Mouse (Mus musculus) myocyte (in vitro differentiated cells): ENCODE measurements around the gene Eddm3b. TPM values are rescaled to one million over a fixed set of nuclear protein-coding genes. Genes with fewer than 3 reads are reported as not detected.

ENCODE experiments used
- H3K27me3 ChIP-seq: one replicate; pipeline ENCODE4 v1.6.1; 2011; ENCODE audit not compliant: control insufficient read depth, insufficient read depth, insufficient read length
- H3K36me3 ChIP-seq: one replicate; pipeline ENCODE4 v1.6.1; 2011; ENCODE audit not compliant: control insufficient read depth, insufficient read depth
- H3K4me2 ChIP-seq: one replicate; pipeline ENCODE4 v1.6.1; 2011; ENCODE audit warnings: low read depth, control low read depth
- H3K4me3 ChIP-seq: one replicate; pipeline ENCODE4 v1.5.1; 2011; ENCODE audit warnings: mild to moderate bottlenecking, control low read depth, moderate library complexity
- H3K79me2 ChIP-seq: one replicate; pipeline ENCODE4 v1.6.1; 2011; ENCODE audit not compliant: control insufficient read depth, insufficient read depth
- H3ac ChIP-seq: one replicate; pipeline ENCODE4 v1.6.1; 2011; ENCODE audit not compliant: control insufficient read depth, insufficient read length
- CEBPB ChIP-seq: IDR thresholded peaks from 2 replicates; pipeline ENCODE4 v1.6.1; 2011; ENCODE audit warnings: mild to moderate bottlenecking, moderate library complexity; ENCODE audit not compliant: poor library complexity, insufficient read depth, severe bottlenecking
- E2F4 ChIP-seq: IDR thresholded peaks from one replicate; pipeline ENCODE4 v1.6.1; 2011; ENCODE audit warnings: mild to moderate bottlenecking, control low read depth, moderate library complexity; ENCODE audit not compliant: insufficient read depth
- MAX ChIP-seq: IDR thresholded peaks from one replicate; pipeline ENCODE4 v1.6.1; 2011; ENCODE audit warnings: low read depth, mild to moderate bottlenecking, control low read depth
- MYOD1 ChIP-seq, 3 experiments: IDR thresholded peaks; one replicate each; pipeline ENCODE4 v1.6.1; 2011; ENCODE audit warnings: control low read depth in 2 of 3, low read depth in 2 of 3, mild to moderate bottlenecking in 2 of 3, moderate library complexity in 1 of 3; ENCODE audit not compliant: insufficient read length in 2 of 3, control insufficient read depth in 1 of 3
- MYOG ChIP-seq, 3 experiments: IDR thresholded peaks; one replicate each; pipeline ENCODE4 v1.6.1; 2011; ENCODE audit warnings: control low read depth in 2 of 3, low read depth in 2 of 3, mild to moderate bottlenecking in 2 of 3; ENCODE audit not compliant: insufficient read length in 2 of 3, control insufficient read depth in 1 of 3, insufficient read depth in 1 of 3
- POLR2A ChIP-seq: IDR thresholded peaks from one replicate; pipeline ENCODE4 v1.6.1; 2011; ENCODE audit warnings: low read depth, mild to moderate bottlenecking, control low read depth, moderate library complexity; ENCODE audit not compliant: insufficient read length
- POLR2AphosphoS2 ChIP-seq: IDR thresholded peaks from one replicate; pipeline ENCODE4 v1.6.1; 2011; ENCODE audit warnings: low read depth, control low read depth; ENCODE audit not compliant: insufficient read length
- REST ChIP-seq: IDR thresholded peaks from one replicate; pipeline ENCODE4 v1.6.1; 2011; ENCODE audit warnings: mild to moderate bottlenecking, control low read depth, moderate library complexity; ENCODE audit not compliant: insufficient read depth, insufficient read length
- SRF ChIP-seq: IDR thresholded peaks from one replicate; pipeline ENCODE4 v1.6.1; 2011; ENCODE audit warnings: low read depth; ENCODE audit not compliant: control insufficient read depth, insufficient read length
- TCF12 ChIP-seq: IDR thresholded peaks from one replicate; pipeline ENCODE4 v1.6.1; 2011; ENCODE audit warnings: mild to moderate bottlenecking, control low read depth; ENCODE audit not compliant: poor library complexity, insufficient read depth, severe bottlenecking
- TCF3 ChIP-seq: IDR thresholded peaks from one replicate; pipeline ENCODE4 v1.6.1; 2011; ENCODE audit warnings: low read depth, control low read depth; ENCODE audit not compliant: insufficient read length
- USF1 ChIP-seq: IDR thresholded peaks from one replicate; pipeline ENCODE4 v1.6.1; 2011; ENCODE audit warnings: low read depth, mild to moderate bottlenecking, control low read depth, moderate library complexity
- polyA plus RNA-seq: library from polyadenylated mRNA; unstranded; fragments of >200 nt; fragmentation: generic; extraction: Trizol; gene quantifications from one replicate; pipeline ENCODE4 v1.2.1, GENCODE M21; 2012; ENCODE audit warnings: missing spikeins

Gene Eddm3b
- 0.05 TPM for polyA plus RNA-seq

DNA sequence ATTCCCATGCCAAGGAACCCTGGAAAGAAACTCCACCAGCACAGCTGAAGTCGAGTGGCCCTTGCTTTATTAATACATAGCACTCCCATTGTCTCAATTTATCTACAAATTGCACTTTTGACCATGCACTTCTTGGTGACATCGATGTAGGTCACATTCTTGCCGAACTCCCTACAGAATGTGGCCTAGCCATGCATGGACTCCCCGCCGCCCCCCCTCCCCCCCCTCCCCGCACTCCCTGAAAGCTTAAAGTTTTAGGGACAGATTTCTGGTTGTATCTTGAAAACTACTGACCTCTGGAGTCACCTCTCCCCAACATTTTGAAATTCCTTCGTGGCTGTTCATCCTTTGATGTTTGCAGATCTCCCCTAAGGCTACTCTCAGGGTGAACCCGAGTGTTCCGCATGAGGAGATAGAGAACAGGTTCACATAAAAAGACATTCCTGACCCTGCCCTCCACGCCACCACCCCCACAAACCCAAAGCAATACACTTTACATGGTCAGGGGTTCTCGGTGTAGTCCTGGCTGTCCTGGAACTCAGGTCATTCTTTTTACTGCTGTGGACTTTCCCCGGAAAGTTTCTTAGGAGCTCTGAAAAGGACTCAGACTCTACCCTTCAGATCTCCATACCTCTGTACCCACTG, at the start of gene Eddm3b:
TSS of gene Eddm3b (plus strand) at position 511 of the 645 bp plus-strand sequence.
- no peak within 1 kb of the TSS for H3K4me2 ChIP-seq
- no peaks in the 10 kb centered on the region for H3K27me3 ChIP-seq
- no peak within 1 kb of the TSS for H3K4me3 ChIP-seq
- TF ChIP-seq E2F4 = no peak
- TF ChIP-seq POLR2A = no peak
- TF ChIP-seq TCF12 = no peak
- TF ChIP-seq REST = no peak
- no peak for TF ChIP-seq MYOD1 (IDR thresholded peaks at IDR 0.05; ENCODE audit: control insufficient read depth in 1 of 3, insufficient read length in 2 of 3, low read depth in 2 of 3)
- no peak for TF ChIP-seq MYOG (IDR thresholded peaks at IDR 0.05; ENCODE audit: control insufficient read depth in 1 of 3, insufficient read depth in 1 of 3, insufficient read length in 2 of 3, low read depth in 2 of 3)
- no peak for TF ChIP-seq CEBPB
- H3K36me3 ChIP-seq = no peaks in the 10 kb centered on the region
- H3ac ChIP-seq = no peak within 1 kb of the TSS
- no peaks in the 10 kb centered on the region for H3K79me2 ChIP-seq

DNA sequence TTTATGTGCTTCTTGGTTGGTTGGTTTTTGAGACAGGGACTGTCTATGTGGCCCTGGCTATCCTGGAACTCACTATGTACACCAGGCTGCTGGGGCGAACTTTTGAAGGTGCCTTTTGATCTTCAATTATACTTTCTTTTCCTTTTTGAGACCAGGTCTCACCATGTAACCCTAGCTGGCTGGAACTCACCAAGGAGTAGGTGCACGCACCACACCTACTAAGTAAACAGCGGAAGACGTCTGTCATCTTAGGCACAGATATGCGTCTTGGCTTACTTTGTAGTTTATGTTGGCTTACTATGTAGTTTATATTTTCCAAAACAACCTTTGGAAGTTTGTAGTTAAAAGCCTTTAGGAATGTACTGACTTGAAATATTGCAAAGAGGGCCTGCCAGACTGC, 45.3 kb upstream of the Eddm3b start:
- Histone ChIP-seq H3K79me2 (no peaks in the 10 kb centered on the region), H3K4me3 (no peak overlapping the region), H3K36me3 (no peaks in the 10 kb centered on the region), H3ac (no peak overlapping the region), H3K27me3 (no peaks in the 10 kb centered on the region), H3K4me2 (no peak overlapping the region)
- no peak for TF ChIP-seq POLR2A
- no peak for TF ChIP-seq REST
- TF ChIP-seq MYOD1 (IDR thresholded peaks at IDR 0.05; ENCODE audit: control insufficient read depth in 1 of 3, insufficient read length in 2 of 3, low read depth in 2 of 3) = no peak
- TF ChIP-seq USF1 = no peak
- TF ChIP-seq TCF3 = no peak
- TF ChIP-seq POLR2AphosphoS2 = no peak
- TF ChIP-seq MAX = no peak
- TF ChIP-seq SRF = no peak
- no peak for TF ChIP-seq E2F4
- no peak for TF ChIP-seq CEBPB
- TF ChIP-seq MYOG (IDR thresholded peaks at IDR 0.05; ENCODE audit: control insufficient read depth in 1 of 3, insufficient read depth in 1 of 3, insufficient read length in 2 of 3, low read depth in 2 of 3) = no peak
- no peak for TF ChIP-seq TCF12

DNA sequence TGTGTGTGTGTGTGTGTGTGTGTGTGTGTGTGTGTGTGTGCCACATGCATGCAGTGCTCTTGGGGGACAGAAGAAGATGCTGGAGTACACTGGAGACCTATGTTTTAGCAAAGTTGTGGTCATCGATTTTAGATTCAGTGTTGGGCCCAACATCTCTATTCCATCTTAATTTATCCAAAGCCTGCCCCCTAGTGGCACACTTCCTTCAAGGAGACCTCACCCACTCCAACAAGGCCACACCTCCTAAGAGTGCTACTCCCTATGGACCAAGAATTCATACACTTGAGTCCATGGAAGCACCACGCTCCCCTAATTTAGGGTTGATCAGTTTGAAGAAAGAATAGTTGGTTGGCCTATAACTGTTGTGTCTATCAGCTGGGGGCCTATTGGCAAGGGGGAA, 44.6 kb upstream of the Eddm3b start:
- no peak for TF ChIP-seq TCF12
- no peak for TF ChIP-seq POLR2A
- no peak for TF ChIP-seq TCF3
- no peak for TF ChIP-seq E2F4
- TF ChIP-seq REST = no peak
- TF ChIP-seq CEBPB = no peak
- no peak for TF ChIP-seq MYOG (IDR thresholded peaks at IDR 0.05; ENCODE audit: control insufficient read depth in 1 of 3, insufficient read depth in 1 of 3, insufficient read length in 2 of 3, low read depth in 2 of 3)
- TF ChIP-seq MYOD1 (IDR thresholded peaks at IDR 0.05; ENCODE audit: control insufficient read depth in 1 of 3, insufficient read length in 2 of 3, low read depth in 2 of 3) = no peak
- TF ChIP-seq SRF = no peak
- no peak for TF ChIP-seq MAX
- no peak for TF ChIP-seq POLR2AphosphoS2
- TF ChIP-seq USF1 = no peak
- H3K79me2 ChIP-seq = no peaks in the 10 kb centered on the region
- no peaks in the 10 kb centered on the region for H3K36me3 ChIP-seq
- H3K4me2 ChIP-seq = no peak overlapping the region
- H3K27me3 ChIP-seq = no peaks in the 10 kb centered on the region
- H3ac ChIP-seq = no peak overlapping the region
- H3K4me3 ChIP-seq = no peak overlapping the region

- TF ChIP-seq USF1 (no peak), MYOG (IDR thresholded peaks at IDR 0.05; ENCODE audit: control insufficient read depth in 1 of 3, insufficient read depth in 1 of 3, insufficient read length in 2 of 3, low read depth in 2 of 3) (no peak), CEBPB (no peak)
- H3ac ChIP-seq = no peak within 1 kb of the TSS
- H3K4me3 ChIP-seq = no peak within 1 kb of the TSS
- no peaks in the 10 kb centered on the region for H3K79me2 ChIP-seq
- no peak within 1 kb of the TSS for H3K4me2 ChIP-seq
- no peaks in the 10 kb centered on the region for H3K27me3 ChIP-seq
- H3K36me3 ChIP-seq = no peaks in the 10 kb centered on the region
Observed at GRCm38 (mm10) chr14:51074335-51074734, 39.9 kb upstream of the Eddm3b start, which contains the start of gene Olfr750. Olfr750 (minus strand) TSS chr14:51074435.

DNA sequence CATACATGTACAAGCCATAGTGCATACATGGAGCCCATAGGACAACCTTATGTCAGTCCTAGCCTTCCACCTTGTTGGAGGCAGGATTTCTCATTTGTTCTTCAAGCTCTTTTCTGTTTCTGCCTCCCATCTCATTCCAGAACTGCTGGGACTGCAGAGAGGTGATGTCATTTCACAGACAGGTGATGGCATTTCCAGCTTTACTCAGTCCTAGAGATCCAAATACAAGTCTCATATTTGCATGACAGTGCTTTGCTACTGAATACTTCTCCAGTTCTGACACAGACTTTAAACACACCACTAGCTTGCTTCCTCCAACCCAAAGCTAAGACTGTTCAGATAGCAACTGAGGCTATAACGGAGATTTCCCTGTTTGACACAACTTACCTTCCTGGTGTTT, 35.0 kb upstream of the Eddm3b start:
- H3K4me3 ChIP-seq = no peak overlapping the region
- H3K27me3 ChIP-seq = no peaks in the 10 kb centered on the region
- H3ac ChIP-seq = no peak overlapping the region
- no peak for TF ChIP-seq MYOG (IDR thresholded peaks at IDR 0.05; ENCODE audit: control insufficient read depth in 1 of 3, insufficient read depth in 1 of 3, insufficient read length in 2 of 3, low read depth in 2 of 3)
- no peak for TF ChIP-seq REST
- no peak for TF ChIP-seq TCF12
- no peak for TF ChIP-seq TCF3
- no peak for TF ChIP-seq MAX
- TF ChIP-seq POLR2A = no peak
- no peak for TF ChIP-seq USF1
- TF ChIP-seq SRF = no peak
- TF ChIP-seq MYOD1 (IDR thresholded peaks at IDR 0.05; ENCODE audit: control insufficient read depth in 1 of 3, insufficient read length in 2 of 3, low read depth in 2 of 3) = no peak
- TF ChIP-seq POLR2AphosphoS2 = no peak
- no peak for TF ChIP-seq E2F4
- TF ChIP-seq CEBPB = no peak
- no peaks in the 10 kb centered on the region for H3K36me3 ChIP-seq
- no peak overlapping the region for H3K4me2 ChIP-seq
- no peaks in the 10 kb centered on the region for H3K79me2 ChIP-seq
